Mouse (Mus musculus) CD4-positive, CD25-positive, alpha-beta regulatory T cell, adult 4 months (primary cell): ENCODE results near the gene Zmynd8. TPM values are rescaled to one million over a fixed set of nuclear protein-coding genes. Genes with fewer than 3 reads are reported as not detected.

Experiments
- ATAC-seq: one replicate; pipeline ENCODE4 v1.8.0; 2017
- polyA plus RNA-seq, 2 experiments: library from polyadenylated mRNA; unstranded; fragments of 100-300 nt; shearing (Covaris generic); gene quantifications; one replicate each; pipeline ENCODE4 v1.2.1; 2017

Zmynd8 gene
- polyA plus RNA-seq, 2 experiments from 2014 or later: 66.6 to 75.4 TPM

DNA sequence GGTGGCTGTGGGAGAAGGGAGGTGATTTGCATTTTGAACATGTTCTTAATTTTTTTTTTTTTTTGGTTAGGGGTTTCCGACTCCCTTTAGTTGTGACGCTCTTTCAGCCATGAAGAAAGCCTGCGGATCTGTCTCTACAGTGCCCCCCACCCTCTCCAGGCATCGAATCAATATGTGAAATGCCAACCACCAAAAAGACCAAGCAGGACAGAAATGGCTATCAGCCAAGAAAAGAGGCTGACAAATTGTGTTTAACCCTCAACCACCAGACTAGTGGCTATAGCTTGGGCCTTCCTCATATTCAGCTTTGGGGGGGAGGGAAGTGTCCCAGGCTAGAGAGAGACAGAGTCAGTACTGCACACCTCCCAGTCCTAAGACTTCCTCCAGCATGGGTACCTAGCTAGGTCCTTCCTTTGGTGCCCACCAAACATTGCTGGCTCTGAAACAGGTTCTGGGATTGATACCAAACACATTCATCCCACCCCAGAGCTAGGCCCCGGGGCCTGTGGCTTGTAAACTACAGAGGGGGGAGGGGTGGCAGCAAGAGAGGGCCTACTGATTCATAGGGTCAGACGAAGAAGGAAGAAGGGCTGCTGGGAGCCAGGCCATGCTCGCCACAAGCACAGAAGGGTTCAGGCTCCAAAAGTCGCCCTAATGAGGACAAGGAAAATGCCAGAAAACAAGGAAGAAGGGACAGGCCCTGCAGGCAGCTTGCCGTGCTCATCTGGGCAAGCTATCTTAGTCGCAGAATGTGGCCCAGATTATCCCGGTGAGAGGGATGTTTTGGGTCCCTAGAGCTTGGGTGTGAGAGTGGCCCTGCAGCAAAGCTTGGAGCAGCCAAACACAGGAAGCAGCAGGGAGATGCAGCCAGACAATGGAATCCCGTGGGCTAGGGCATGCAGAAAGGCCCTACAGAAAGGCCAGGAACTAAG, 40.1 kb downstream of the Zmynd8 start:
- ATAC-seq: no peak

DNA sequence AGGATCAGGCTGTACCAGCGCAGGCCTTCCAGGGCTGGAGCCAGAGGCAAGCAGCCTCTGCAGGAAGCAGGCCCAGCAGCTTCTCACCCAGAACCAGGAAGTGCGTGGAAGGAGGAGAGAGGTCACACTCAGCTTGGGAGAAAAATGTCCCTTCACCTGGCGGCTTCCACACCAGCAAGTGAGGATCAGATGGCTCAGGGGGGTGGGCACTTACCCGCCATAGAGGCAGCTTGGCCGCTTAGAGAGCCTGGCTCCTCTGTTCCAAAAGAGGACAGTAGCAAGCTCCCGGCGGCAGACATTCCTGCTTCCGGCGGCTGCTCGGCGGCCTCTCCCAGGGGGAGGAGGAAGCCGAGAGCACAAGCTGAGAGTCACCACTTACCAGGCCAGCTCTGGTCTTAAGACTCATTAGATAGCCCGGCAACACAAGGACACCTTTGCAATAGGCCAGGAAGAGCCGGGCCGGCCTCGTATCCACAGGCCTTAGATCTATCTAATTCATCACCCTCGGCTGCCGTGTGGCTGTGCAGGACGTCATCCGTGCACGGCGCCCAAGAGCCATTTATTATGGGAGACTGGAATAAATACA, 40.9 kb downstream of the Zmynd8 start:
- no peak for ATAC-seq

DNA sequence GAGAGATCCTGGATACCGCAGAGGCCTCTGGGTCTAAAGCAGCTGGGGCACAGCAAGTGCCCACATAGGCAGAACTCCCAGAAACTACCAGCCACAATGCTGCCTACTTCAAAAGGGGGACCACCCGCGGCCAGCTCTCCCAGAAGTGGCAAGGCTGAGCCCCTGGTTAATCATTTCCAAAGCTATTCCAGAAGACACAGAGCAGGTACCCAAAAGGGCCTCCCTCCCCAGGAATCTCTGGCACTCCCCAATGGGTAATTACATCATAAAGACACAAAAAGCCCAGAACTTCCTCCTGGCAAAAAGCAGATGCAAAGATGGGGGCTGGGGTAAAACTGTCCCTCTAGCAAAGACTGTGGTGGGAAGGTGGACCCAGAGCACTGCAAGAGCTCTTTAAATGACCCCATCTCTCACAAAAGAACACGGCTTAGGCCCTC, 41.4 kb downstream of the Zmynd8 start:
- no peak for ATAC-seq

DNA sequence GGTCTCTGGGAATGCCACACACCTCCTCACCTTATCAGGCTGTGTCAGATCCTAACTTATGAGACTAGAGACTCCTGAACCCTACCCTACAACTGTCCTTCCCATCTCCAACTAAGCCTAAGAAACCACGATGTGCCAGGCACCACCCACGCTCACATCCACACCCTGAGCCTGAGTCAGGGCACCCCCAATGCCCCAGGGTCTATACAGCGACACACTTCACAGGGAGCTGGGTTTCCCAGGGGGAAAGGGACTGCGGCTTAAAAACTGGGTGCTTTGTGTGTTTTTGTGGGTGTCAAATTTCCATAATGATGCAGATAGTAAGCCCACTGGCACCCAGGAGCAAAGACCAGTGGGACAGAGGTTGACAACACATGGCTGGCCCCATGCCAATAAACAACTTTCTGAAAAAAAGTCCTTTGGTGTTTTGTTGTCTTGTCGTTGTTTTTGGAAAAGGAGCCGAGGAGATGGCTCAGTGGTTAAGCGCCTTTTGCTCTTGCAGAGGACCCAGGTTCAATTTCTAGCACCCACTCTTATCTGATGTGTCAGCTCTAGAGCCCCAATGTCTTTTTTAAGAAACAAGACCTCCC, 42.1 kb downstream of the Zmynd8 start:
- ATAC-seq: no peak

DNA sequence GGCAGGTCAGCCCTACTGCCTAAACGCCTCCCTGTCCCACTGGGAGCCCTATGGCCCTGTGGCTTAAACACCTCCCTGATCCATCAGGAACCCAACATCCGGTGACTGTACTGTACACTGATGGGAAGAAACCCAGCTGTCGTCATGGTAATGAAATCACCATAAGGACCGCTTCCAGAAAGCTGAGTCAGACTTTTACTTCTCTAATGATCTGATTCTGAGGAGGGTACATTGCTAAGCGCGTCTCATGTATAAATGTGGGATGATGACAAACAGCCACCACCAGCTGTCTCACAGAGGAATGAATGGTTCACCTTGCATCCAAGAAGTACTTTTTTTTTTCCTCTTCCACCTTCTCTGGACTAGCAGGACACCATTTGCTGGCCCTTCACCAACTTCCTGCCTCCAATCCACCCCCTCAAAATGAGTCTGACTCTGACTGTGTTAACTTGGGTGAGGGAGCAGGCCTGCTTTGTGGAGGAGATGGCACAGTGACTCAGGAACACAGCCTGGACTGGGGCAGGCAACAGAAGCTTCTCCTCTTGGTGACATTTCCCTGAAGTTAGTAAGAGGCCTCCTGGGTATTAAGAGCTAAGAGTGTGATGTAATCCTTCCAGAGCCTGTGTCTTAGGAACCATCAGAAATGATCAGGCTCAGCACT, 43.0 kb downstream of the Zmynd8 start:
- ATAC-seq: no peak

DNA sequence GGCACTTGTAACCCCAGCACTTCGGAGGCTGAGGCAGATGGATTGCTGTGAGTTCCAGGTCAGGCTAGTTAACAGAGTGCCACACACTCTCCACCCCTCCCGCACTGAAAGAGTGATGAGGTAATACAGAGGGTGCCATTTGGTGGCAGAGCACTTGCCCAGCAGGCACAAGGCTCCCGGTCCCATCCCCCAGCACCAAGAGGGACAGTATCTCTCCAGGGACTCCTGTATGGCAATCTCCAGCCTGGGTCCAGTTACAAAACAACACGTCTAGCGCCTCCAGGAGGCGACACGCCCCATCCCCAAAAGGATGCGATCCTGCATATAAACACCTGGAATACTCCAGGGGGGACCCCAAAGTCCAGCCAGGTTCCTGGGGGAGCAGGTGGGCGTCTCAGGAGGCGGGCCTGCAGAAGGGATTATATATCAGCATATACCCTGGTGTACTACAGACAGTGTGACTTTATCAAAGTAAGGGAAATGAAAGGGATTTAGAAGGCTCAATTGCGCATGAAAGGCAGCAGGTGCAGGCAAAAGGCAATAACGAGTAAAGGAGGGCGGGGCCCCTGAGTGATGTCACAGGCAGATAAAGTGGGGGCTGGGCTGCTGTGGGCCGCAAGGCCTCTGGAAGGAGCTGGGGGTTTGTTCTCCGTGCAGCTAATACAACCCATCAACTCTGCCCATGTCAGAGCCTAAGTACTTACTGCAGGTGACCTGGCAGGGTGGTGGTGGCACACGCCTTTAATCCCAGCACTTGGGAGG, 44.4 kb downstream of the Zmynd8 start:
- peak; percentile 47 for ATAC-seq

DNA sequence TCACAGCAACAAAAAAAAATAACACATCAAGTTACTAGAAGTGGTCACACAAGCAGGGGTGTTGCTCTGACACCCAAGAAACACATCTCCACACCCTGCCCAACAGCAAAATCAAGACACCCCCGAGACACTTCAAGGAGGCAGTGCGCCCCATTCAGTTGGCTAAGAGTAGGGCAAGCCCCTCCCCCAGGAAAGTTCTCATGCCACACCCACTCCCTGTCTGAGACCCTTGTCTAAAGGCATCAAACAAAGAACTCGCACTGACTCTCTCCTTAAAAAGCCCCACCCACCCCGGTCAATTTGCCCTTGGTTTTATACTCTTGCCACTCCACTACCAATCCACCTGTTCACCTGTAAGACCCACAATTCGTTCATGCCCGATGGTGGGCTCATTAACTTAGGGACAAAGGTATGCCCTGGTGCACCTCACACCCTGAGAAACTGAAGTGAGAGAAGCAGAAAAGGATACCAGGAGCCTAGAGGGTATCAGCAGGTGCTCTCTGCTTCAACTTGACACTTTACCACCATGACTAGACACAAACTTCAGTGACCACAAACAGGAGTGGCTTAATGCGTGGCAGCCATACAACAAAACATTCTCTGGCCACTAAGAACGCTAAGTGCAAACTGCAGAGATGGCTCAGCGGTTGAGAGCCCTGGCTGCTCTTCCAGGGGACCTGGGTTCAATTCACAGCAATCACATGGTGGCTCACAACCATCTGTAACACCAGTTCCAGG, 45.8 kb downstream of the Zmynd8 start:
- no peak for ATAC-seq

DNA sequence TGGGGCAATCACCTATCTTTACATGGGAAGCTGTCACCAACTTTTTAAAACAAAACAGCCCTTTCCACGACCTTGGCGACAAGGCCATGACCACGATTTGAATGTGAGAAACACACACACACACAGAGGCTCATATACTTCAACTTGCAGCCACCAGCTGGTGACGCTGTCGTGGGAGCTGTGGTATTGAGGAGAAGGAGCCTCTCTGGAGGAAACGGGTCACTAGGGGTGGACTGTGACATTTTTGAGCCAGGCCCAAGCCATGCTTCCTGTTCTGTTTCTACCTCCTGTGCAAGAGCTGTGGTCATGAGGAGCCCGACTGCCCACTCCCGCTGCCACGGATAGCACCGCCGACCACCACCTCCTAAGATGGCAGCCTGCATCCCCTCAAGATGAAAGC, 46.4 kb downstream of the Zmynd8 start:
- ATAC-seq: no peak

DNA sequence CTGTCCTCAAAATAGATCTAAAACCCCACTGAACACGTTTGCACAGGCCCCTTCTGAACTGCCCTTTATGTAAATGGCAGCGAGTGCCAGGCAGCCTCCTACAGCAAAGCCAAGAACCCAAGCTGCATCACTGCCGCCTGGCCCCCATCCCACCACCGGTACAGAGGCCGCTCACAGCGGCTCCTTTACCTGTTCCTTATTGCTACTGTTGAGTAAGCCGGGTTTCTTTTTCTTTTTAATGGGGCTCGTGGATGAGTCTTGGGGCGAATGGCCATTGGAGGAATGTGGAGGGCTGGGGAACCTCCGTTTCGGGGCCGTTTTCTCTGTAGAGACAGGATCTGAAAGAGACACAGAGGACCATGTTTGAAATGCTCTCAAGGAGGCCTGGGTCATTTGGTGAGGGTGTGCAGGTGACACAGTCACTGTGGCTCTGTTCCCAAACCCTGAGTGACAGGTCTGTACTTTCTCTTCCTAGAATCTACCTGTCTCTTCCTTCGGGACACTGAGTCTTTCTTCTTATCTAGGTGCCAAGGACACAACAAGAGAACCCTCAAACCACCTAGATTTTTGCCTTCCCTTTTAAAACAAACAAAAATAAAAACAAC, 46.9 kb downstream of the Zmynd8 start:
- no peak for ATAC-seq

DNA sequence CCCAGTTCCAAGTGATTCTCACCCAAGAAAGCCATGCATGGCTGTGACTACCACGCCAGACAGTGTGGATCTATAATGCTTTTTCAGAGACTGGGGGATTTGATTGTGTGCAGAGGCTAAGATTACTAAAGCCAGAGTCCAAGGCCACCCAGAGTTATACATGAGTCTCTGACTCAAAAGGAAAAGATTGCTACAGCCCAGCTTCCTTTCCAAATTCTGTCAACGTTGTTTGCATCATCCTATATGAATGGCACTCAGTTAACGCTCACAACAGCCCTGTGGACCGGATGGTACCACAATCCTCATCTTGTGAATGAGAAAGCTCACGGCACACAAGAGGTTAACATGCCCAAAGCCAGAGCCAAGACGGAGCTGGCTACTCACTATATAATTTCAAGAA, 48.0 kb downstream of the Zmynd8 start:
- no peak for ATAC-seq

DNA sequence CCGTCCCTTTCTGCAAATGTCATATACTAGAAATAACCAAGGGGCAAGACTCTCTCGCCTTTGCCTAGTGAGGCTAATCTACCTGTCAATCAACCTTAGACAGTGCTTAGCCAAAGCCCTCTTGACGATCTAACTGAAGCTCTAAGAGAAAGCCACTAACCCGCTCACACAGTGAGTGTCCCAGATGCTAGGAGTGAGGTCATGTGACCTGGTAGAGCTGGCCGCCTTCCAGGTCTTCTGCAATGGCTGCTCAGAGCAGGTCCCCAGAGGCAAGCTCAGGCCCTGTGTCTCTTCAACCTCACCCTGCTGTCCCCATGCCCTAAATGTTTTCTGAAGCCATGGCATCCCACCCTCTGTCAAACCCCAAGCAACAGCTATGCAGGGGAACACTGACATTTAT, 49.7 kb downstream of the Zmynd8 start:
- ATAC-seq: no peak

DNA sequence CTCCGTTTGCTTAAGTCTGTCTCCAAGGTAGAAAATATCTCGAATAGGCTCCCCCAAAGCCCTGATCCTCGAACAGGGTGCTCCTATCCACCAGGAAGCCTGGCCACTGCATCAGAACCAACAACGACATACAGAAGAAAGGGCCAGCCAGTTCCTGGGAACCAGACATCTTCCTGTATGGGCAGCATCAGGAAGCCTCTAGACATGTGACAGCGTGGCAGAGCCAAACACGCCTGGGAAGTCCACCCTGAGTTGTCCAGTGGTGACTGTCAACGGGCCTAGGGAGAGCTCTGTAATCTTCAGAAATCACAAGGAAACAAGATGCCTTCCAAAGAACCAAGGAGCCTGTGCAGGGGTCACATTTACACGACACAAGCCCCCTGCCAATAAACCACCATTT, 52.0 kb downstream of the Zmynd8 start:
- no peak for ATAC-seq

DNA sequence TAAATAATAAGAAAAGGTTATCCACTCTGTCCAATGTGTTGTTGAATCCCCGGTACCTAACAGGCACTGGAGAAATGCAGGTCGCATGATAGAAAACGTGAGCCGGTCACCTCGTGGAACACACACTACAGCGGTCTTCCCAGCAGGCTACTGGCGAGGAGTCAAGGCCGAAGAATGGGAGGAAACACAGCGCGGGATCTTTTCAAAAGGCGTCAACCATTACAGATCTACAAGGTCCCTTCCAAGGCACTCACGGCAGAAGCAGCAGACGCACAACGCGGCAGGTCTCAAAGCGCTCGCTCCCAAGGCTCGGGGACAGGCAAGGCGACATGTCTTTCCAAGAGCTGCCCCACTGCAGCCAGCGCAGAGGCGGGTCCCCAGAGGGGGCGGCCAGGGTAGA, 53.3 kb downstream of the Zmynd8 start:
- ATAC-seq: no peak

DNA sequence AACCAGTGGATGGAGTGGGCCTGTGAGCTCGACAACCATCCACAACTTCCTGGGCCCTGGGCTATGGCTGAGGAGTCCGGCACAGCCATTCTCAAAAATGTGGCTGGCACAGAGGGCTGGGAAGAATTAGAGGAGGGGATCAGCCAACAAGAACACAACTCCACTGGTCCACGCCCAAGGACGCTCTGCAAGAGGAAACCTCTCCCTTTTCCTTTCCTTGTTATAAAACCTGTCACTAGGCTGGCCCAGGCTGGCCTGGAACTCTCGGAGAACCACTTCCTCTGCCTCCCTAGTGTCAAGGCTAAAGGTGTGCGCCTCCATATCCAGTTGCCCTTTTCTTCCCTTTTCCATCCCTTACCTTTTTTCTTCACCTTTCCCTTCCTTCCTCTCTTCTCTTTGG, 55.5 kb downstream of the Zmynd8 start:
- no peak for ATAC-seq

DNA sequence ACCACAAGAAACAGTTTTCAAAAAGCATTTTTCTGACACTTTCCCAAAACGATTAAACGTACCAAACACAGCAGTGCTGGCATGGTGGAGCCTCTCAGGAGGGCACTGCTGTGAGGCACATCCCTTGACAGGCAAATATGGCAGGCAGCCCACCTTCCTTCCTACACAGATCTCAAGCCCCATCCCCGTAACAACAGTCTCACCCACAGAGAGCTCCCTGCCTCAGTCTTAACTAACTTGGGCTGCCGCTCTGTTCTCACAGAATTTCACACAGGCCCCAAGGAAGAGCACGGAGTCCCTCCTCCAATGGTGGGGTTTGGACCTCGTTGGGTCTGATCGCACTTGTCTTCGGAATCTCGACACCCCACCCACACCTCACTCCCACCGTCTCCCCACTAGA, 56.6 kb downstream of the Zmynd8 start:
- ATAC-seq: no peak

DNA sequence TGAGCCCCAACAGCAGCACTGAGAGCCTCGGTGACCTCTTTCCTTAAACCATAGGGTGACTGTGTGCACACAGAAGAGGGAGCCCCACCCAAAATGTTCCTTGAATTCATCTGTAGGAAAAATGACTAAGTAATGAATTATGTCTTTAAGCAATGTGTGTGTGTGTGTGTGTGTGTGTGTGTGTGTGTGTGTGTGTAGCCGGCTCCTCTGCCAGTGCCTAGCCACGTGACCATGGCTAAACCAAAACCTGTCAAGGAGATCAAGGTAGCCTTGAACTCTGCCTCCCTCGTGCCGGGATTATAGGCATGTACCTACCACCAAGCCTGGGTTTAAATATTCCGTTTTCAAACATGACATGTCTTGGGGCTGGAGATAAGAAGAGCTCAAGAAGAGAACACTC, 57.0 kb downstream of the Zmynd8 start:
- ATAC-seq: no peak

DNA sequence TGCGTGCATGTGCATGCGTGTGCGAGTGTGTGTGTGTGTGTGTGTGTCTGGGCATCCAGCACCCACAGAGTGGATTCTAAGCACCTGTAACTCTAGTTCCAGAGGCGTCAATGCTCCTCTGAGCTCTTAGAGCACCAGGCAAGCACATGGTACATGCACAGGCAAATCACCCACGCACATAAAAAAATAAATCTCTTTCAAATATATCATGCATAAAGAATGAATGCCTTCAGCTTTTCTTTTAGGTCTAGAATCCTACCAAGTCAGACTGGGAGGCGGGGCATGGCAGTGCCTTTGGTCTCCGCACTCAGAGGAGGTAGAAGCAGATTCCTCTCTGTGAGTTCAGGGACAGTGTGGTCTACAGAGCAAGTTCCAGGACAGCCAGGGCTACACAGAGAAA, 58.0 kb downstream of the Zmynd8 start:
- no peak for ATAC-seq

DNA sequence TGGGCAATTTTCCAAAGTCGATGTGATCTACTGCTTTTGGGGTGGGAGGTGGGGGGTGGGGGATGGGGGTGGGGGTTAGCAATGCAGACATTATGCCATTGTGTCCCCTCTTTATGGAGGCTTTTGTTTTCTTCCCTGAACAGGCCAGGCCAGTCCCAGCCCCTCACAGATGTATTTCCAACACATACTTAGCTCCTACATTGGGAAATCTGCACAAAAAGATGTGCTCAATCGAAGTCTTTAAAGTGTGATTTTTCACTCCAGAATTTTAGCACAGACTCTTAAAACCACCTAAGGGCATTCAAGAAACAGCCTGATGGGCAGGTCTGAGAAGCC, 59.5 kb downstream of the Zmynd8 start:
- no peak for ATAC-seq

DNA sequence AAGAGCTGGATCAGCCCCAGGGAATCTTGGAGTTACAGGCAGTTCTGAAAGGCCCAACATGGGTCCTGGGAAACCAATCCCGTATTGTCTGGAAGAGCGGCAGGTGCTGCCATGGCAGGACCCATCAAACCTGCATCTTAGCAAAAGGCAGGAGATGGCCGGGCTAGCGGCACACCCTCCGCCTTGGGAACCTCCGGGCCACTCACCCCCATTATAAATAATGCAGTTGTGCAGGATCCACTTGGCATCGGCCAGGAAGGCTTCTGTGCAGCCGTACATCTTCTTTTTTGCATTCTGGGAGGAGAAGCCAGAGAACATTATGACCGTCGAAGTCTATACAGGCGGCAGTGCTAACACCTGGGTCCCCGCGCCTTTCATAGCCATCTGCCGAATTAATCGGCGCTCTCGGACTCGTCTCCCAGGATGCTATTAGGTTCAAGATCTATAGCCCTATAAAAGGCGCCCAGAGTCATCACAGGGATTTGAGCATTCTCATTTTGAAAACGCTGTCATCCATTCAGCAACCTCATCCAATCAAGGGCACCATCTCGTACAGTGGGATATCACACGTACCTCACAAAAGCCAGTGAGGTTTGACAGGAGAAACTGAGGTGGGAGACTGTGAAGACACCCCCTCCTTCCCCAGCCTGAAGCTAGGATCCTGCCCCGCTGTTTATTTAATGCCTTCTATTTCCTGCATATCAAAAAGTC, 60.1 kb downstream of the Zmynd8 start:
- no peak for ATAC-seq

DNA sequence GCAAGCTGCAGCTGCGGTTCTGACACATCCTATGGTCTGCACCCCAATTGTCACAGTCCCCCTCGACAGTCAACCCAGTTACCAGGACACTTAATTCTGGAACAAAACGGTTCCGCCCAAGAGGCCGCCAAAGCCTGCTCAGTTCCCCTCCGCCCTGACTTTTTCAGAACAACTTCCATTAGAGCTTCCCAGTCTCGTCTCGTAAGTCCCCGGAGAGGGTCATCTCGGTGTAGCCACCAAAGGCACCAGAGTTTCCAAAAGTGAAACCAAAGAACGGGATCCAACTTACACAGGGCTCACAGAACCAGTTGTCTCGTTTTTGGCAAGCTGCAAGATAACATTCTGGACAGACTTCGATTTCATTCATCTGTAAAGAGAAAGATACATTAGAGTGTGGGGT, 64.2 kb downstream of the Zmynd8 start:
- no peak for ATAC-seq

DNA sequence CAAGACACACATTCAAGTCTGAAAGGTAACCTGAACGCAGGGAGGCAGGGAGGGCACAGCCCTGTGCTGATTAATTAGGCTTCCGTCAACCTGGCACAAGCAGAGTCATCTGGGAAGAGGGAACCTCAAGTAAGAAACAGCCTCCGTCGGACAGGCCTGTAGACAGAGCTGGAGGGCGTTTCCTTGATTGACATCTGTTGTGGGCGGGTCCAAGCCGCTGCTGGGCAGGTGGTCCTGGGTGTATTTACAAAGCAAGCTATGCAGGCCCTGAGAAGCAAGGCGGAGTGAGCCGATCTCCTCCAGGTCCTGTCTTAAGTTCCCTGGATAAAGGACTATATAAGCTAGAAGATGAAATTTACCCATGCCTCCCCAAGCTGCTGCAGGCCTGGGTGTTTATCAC, 65.3 kb downstream of the Zmynd8 start:
- ATAC-seq: no peak
